Mouse (Mus musculus) c-Kit-positive CD71-positive TER-119-negative erythroid progenitor cells, embryonic 14.5 days (primary cell): Measurements from ENCODE around the gene Zfp185.
"Not testable (repeated sequence)": the region's sequence is repeated elsewhere in the genome, so short reads cannot be mapped to it uniquely, and the experiment has no call there.

ENCODE experiments used
- DNase-seq: peaks from one replicate; pipeline ENCODE4 v3.0.0-alpha.2; 2013; ENCODE audit warnings: low read depth

Gene Zfp185

DNA sequence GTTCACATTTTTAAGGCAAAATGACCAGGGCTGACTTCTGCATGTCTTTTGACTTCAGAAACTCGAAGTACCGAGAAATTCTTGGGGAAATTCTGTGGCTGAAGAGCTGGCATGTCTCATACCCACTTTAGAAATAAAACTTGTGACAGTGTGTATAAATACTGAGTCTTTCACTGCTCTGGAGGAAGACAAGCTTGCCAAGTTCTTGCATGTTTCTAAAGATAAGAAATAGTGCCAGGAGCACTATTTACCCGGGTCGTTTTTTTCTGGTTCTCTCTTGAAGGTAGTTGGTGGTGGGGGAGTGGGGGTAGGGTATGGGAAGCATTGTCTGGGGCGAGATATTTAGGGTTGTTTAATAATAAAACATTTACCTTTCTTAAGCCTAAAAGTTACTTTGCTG is 75.2 kb downstream of the Zfp185 start:
- no peak for DNase-seq

DNA sequence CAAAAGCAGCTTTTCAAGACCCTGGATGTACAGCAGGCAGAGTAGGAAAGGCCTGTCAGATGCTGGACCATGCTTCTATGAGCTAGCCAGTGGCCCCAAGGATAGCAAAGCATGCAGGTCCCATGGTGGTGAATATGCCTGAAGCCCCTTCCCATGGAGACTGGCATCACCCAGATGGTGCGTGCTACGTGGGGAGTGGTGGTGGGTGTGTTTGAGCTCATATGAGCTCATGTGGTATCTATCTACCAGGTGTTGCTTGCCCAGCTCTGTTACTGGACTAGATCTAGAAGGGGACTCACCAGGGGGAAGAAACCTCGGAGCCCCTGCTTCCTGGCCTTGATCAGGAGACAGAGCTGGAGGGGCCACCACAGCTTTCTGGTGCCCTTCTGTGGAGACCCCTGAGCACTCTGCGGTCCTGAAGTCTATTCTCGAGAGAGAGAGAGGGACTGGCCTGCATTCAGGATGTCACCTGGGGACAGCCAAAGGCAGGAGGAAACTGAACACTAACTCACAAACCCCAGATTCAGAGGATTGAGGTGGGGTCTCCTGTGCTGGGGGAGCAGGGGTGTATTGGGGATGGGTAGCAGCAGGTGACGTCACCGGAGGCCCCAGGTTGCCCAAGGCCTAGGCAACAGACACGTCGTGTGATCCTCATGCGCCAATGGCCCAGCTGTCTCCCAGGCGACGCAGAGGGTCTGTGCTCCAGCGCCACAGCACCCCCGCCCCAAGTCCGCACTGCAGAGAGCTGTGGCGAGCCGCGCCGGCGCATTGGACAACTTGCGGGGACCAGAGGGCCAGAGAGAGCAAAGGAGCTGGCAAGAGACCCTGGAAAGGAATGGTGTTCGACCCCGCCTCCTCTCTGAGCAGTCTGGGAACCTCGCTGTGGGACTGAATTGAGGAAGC is 76.6 kb downstream of the Zfp185 start:
- no peak for DNase-seq

- no peak for DNase-seq
Measured at GRCm38 (mm10) chrX:73064415-73064793, 77.3 kb downstream of the Zfp185 start, which contains the start of gene Pnma3. Gene Pnma3, plus strand, starts transcription at chrX:73064787.

DNA sequence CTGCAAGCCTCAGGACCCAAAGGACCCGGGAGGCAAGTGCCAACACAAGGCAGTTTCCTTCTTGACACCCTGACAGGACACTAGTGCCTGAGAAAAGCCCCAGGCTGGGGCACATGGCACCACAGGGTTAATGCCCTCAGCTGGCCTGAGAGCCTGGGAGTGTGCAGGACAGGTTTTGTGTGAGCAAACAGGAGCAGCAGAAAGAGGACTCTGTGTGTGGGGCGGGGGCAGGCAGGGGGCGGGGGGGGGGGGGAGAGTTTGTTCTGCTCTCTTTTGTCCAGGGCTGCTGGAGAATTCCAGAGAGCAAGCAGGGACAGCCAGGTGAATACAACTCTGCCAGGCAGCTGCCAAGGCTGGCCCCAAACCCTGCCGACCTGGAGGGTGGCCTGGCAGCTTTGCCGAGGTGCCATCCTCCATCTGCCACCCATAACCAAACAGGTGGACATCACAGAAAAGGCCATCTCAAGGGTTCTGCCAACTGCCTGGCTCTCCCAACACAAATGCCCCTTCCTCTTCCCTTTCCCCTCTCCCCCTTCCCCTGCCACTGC is 79.7 kb downstream of the Zfp185 start:
- DNase-seq = not testable (repeated sequence)
